Comparison of ENCODE assay signal across 10 mouse cellular contexts in genomic region chr19:14566564-14567021, GRCm38 (mm10). TPM values are rescaled to one million over a fixed set of nuclear protein-coding genes. Genes with fewer than 3 reads are reported as not detected.
DNase-seq lines count a peak whose midpoint lies in the region; ATAC-seq lines count a peak whose summit lies in the region.
"Had no signal": no experiment of that assay in that cellular context is flagged by ENCODE, and none has a peak within 500 bp of the region (broad histone marks: within the 10 kb centered on the region; RNA-seq: fewer than 3 reads in every experiment).

No protein-coding gene starts in this region.

- no peak overlapping the region for H3K4me2 ChIP-seq in forebrain, embryonic 11.5 days (ENCODE audit: low read depth, low read length, severe bottlenecking)

- H3K9me3 ChIP-seq in forebrain, embryonic 11.5 days (ENCODE audit: control insufficient read depth, low read length), result no peaks in the 10 kb centered on the region

- peak; percentile 86 for ATAC-seq in forebrain, embryonic 11.5 days (replicated peaks; ENCODE audit: low FRiP score)
- no peak for ATAC-seq in inflammation-experienced regulatory T-cells, adult 6 months

- 8% methylated on average over 5 of the region's 5 CpGs for WGBS in forebrain, embryonic 11.5 days

- peaks cover 16% of the 10 kb centered on the region for H3K4me1 ChIP-seq in forebrain, embryonic 11.5 days (replicated peaks; ENCODE audit: control insufficient read depth, insufficient read depth, low read length)

- H3K36me3 ChIP-seq in forebrain, embryonic 11.5 days (ENCODE audit: control insufficient read depth, insufficient read depth, low read length), result no peaks in the 10 kb centered on the region

- DNase-seq in layer of hippocampus, adult 11-12 months (ENCODE audit: low spot score), result peak; percentile 12
- DNase-seq in layer of hippocampus, postnatal 25 days (ENCODE audit: extremely low spot score in 1 of 2, low spot score in 1 of 2), result no peak
- DNase-seq in forebrain, embryonic 11.5 days (ENCODE audit: low spot score), result peak; percentile 86
- peak; percentile 14 for DNase-seq in layer of hippocampus, adult 9-11 months
- DNase-seq in retina, embryonic 14.5 days (ENCODE audit: low spot score), result peak; percentile 92
- no peak for DNase-seq in adrenal gland, adult 8-10 months
- DNase-seq in cerebellum, postnatal 36 days, result no peak
- DNase-seq: kidney, adult 8-10 months had no signal

- no peaks in the 10 kb centered on the region; the same call in 1 of the 2 replicates for H3K27me3 ChIP-seq in forebrain, embryonic 11.5 days (ENCODE audit: control insufficient read depth, insufficient read depth, low read length)
- H3K27me3 ChIP-seq: CH12.LX had no signal

- H3K4me3 ChIP-seq in forebrain, embryonic 11.5 days (ENCODE audit: low read depth, low read length), result no peak overlapping the region

- no peak overlapping the region for H3K9ac ChIP-seq in forebrain, embryonic 11.5 days (ENCODE audit: low read length)

- H3K27ac ChIP-seq in forebrain, embryonic 11.5 days (ENCODE audit: low read depth, low read length), result no peak overlapping the region

RNA-seq across cellular contexts. Expression of gene Tle4, which starts 31.3 kb away (rescaled TPM):
- 10 to 100 TPM; 37.1 to 43.9 TPM for total RNA-seq in layer of hippocampus, postnatal 25 days (2021)
- polyA plus RNA-seq in forebrain, embryonic 11.5 days (2014; fragmentation: Nextera tagmentation; extraction: Ambion mirVana), result 44.7 and 46.4 TPM in 2 replicates
- polyA plus RNA-seq in inflammation-experienced regulatory T-cells, adult 6 months (2017; shearing (Covaris generic)), result 10 to 100 TPM; 11.3 to 16.2 (median 15.2) TPM
- 10 to 100 TPM; 10.2 to 16.2 (median 12.8) TPM for total RNA-seq in adrenal gland, adult 8-10 months (2022)

Comparison
In these comparisons a context has a peak if more than half of its experiments do, and no peak if none do; other contexts are left out.
1. DNase-seq: peak in layer of hippocampus, adult 11-12 months (single experiment), forebrain, embryonic 11.5 days (single experiment), layer of hippocampus, adult 9-11 months (single experiment) and retina, embryonic 14.5 days (single experiment); none in layer of hippocampus, postnatal 25 days (0 of 2), adrenal gland, adult 8-10 months (single experiment) and cerebellum, postnatal 36 days (0 of 2).